Mouse (Mus musculus) c-Kit-positive CD71-negative TER-119-negative erythroid progenitor cells, embryonic 14.5 days (primary cell): ENCODE measurements at regions not wholly inside any gene's neighbourhood (a gene's known extent, or its start where the extent isn't known, plus 50 kb on each side); places are given as distances from the start of the nearest gene placed in this dataset.
A peak's percentile ranks its signal among the peaks of the same experiment; 100 is the strongest.

Experiments
- DNase-seq: peaks from one replicate; pipeline ENCODE4 v3.0.0-alpha.2; 2013; ENCODE audit warnings: low read depth

DNA sequence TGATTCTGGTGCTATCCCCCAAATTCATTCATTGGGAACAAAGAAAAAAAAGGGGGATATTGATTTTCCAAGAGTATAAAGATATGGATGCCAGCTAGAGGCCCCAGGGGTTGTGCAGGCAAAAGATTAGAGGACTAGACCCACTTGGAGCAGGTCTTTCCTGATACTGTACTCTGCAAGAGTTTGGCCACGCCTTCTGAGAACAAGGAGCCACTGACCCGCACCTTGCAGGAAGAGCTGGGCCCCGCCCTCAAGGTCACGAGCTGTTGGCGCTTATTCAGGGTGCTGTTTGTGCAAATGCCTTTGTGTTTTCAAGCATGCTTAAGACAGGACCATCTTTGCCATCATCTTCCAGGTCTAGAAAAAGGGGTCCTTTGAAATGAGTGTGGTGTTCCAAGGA lies 54.5 kb upstream of the Slc7a1 start:
- DNase-seq, result no peak

DNA sequence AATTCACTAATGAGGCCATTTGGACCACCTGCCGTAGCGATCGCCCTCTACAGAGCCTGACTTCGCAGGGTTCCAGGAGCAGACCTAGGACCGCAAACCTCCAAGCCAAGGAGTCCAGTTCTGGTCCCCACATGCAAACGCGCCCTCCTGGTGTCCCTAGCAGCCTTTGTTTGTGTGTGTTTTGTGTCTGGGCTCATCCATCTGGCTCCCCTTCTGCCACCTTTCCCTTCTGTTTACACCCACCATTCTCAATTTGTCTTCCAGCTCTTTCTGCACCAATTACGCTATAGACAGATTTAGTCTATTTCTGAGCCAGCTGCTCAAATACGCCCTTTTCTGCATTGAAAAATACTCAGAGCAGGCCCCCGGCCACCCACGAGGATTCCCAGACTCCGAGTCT lies 54.1 kb upstream of the Slc7a1 start:
- DNase-seq, result no peak

DNA sequence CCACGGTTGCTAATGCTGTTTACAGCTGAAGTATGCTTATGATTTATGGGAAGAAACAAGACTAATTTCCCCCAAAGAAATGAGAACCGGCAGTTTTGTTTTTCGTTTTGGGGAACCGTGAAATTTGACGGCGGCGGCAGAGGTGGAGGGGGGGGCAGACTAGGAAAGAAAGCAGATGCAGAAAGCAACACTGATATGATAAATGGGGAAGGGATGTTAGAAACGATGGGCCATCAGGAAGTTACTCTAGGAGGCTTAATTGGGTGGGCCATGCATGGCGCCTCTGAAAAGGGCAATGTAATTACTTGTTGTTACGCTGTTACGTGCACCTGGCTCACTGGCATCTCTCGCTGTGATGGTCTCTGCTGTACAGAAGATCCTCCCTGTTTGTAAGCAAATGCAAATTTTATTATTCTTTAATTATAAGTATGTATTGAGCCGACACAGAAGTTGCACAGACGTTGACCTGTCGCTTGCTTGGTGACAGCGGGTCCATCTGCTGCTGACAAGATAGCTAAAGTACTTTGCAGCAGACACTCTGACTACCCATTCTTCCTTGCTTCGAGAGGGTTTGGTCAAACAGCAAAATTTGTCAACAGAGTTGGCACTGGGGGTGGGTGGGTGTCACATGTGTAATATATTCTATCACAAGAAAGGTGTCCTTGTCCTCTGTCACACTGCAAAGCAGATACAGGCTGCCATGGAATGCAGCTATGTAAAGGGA lies 53.4 kb upstream of the Slc7a1 start:
- DNase-seq, result no peak

DNA sequence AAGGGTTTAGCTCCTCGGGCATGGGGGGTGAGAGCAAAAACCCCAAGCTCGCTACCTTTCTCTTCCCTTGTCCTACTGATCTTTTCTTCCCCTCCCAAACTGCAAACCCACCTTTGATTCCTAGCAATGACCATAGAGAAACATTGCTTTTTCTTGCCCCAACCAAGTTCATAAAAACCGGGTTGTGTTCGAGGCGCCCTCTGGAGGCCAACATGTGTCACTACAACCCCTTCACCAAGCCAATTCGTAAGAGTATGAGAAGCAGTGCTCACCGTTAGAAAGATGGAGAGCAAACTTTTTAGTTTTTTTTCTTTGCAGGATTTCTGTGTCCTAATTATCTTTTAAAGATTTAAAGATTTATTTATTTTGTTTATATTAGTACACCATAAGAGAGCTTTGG lies 52.1 kb upstream of the Slc7a1 start:
- DNase-seq, result peak; percentile 32

DNA sequence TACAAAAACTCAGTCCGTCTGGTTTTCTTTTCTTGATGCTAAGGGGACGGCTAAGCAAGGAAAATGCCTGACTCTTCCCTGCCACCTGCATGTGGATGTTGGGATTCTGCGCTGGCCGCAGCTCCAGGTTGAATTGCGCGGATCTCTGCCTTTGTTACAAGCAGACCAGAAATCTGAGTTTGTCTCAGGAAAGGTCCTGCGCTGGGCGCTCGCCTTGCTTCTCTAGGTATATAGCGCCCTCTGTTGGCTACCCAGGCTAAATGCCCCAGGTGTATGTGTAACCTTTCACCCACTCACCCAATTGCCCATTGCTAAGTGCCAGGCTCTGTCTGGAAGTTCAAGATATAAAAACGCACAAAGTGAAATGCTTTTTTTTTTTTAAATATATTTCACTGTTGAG lies 51.2 kb upstream of the Slc7a1 start:
- peak; percentile 34 for DNase-seq
